Mouse (Mus musculus) kidney, postnatal 4 days (tissue): Measurements from ENCODE around the gene Tprgl.
A peak's percentile ranks its signal among the peaks of the same experiment; 100 is the strongest.

ENCODE experiments used
- DNase-seq, 2 experiments: peaks; one replicate each; pipeline ENCODE4 v3.0.0; 2021; ENCODE audit warnings: mixed read lengths in 2 of 2

The Tprgl gene

GRCm38 (mm10) chr4:154160538-154161390 lies at the start of gene Tprgl:
TSS of gene Tprgl (minus strand) at chr4:154160666.
- peak; percentile 98 for DNase-seq

- DNase-seq: no peak
These were observed 49.4 kb upstream of the Tprgl start for GRCm38 (mm10) chr4:154209825-154210224.

- no peak for DNase-seq
These were observed 48.6 kb upstream of the Tprgl start for GRCm38 (mm10) chr4:154209054-154209453.

GRCm38 (mm10) chr4:154207261-154207660 lies 46.8 kb upstream of the Tprgl start:
- DNase-seq: peak; percentile 79 to 82

- peak; percentile 53 to 68 for DNase-seq
These were observed 44.9 kb upstream of the Tprgl start for GRCm38 (mm10) chr4:154205392-154205791.

GRCm38 (mm10) chr4:154204532-154204931 lies 44.1 kb upstream of the Tprgl start:
- DNase-seq: no peak

- no peak for DNase-seq
These were observed 41.0 kb upstream of the Tprgl start for GRCm38 (mm10) chr4:154201511-154201910.

- no peak for DNase-seq
These were observed 38.0 kb upstream of the Tprgl start for GRCm38 (mm10) chr4:154198377-154198961.

- DNase-seq: no peak
These were observed 37.5 kb upstream of the Tprgl start for GRCm38 (mm10) chr4:154197961-154198360.

GRCm38 (mm10) chr4:154188948-154189347 lies 28.5 kb upstream of the Tprgl start:
- DNase-seq: peak; percentile 25 to 28

- DNase-seq: no peak
These were observed 25.6 kb upstream of the Tprgl start for GRCm38 (mm10) chr4:154186002-154186537.

- no peak for DNase-seq
These were observed 24.5 kb upstream of the Tprgl start for GRCm38 (mm10) chr4:154185001-154185400.

GRCm38 (mm10) chr4:154183566-154183965 lies 23.1 kb upstream of the Tprgl start:
- DNase-seq: no peak

- no peak for DNase-seq
These were observed 20.5 kb upstream of the Tprgl start for GRCm38 (mm10) chr4:154181001-154181400.

GRCm38 (mm10) chr4:154177257-154177656 lies 16.8 kb upstream of the Tprgl start:
- peak in 1 of 2 experiments; percentile 47 for DNase-seq

GRCm38 (mm10) chr4:154171931-154172604 lies 11.6 kb upstream of the Tprgl start:
- no peak for DNase-seq

GRCm38 (mm10) chr4:154171151-154171930 lies 10.9 kb upstream of the Tprgl start:
- DNase-seq: peak in 1 of 2 experiments; percentile 41

GRCm38 (mm10) chr4:154170506-154171150 lies 10.2 kb upstream of the Tprgl start, which contains the start of gene Megf6:
TSS of gene Megf6 (plus strand) at chr4:154170730.
- peak; percentile 74 to 77 for DNase-seq

GRCm38 (mm10) chr4:154170021-154170420 lies 9.6 kb upstream of the Tprgl start:
- no peak for DNase-seq

- peak; percentile 86 to 87 for DNase-seq
These were observed 6.6 kb upstream of the Tprgl start for GRCm38 (mm10) chr4:154167053-154167452.

GRCm38 (mm10) chr4:154163296-154163695 lies 2.8 kb upstream of the Tprgl start:
- DNase-seq: peak; percentile 84 to 87
